Mouse (Mus musculus): ENCODE data around the gene Gm20518. TPM values are rescaled to one million over a fixed set of nuclear protein-coding genes. Genes with fewer than 3 reads are reported as not detected.
A peak's percentile ranks its signal among the peaks of the same experiment; 100 is the strongest.

Gene Gm20518
- polyA plus RNA-seq, 1 experiment = 0.26 TPM

- no peak for TF ChIP-seq CTCF (IDR thresholded peaks at IDR 0.05; ENCODE audit: borderline replicate concordance, insufficient read depth, low read length)
- TF ChIP-seq POLR2A (IDR thresholded peaks at IDR 0.05; ENCODE audit: low read depth, low read length) = no peak
- H3K4me3 ChIP-seq (ENCODE audit: insufficient read depth, low read length) = no peak overlapping the region
- H3K4me1 ChIP-seq (ENCODE audit: control insufficient read depth, insufficient read depth, low read length) = peaks cover 2% of the 10 kb centered on the region
- no peak overlapping the region for H3K27ac ChIP-seq (ENCODE audit: insufficient read depth, low read length)
These were observed 15.4 kb downstream of the Gm20518 start for GRCm38 (mm10) chr16:17876096-17876495.

DNA sequence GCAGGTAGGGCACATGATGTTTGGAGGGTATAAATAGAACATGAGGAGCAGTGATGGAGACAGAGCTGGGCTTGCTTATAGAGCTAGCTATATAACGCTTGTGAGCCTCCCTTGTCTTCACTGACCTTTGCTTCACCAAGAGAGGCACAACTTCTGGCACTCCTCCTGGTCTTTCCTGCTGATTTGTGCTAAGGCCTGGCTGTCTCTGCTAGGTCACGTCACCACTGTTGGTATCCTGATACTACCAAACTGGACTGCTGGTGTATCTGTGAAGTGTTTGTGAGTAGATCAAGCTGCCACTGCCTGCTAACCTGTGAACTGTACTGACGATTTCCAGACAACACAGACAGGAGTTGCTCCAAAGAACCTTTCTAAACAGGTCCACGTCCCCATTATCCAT lies 16.3 kb downstream of the Gm20518 start:
- no peak for TF ChIP-seq CTCF (IDR thresholded peaks at IDR 0.05; ENCODE audit: borderline replicate concordance, insufficient read depth, low read length)
- TF ChIP-seq POLR2A (IDR thresholded peaks at IDR 0.05; ENCODE audit: low read depth, low read length) = no peak
- Histone ChIP-seq H3K4me3 (ENCODE audit: insufficient read depth, low read length) (no peak overlapping the region), H3K27ac (ENCODE audit: insufficient read depth, low read length) (no peak overlapping the region), H3K4me1 (ENCODE audit: control insufficient read depth, insufficient read depth, low read length) (peaks cover 2% of the 10 kb centered on the region)

GRCm38 (mm10) chr16:17872995-17873394 lies 18.5 kb downstream of the Gm20518 start:
- Histone ChIP-seq H3K4me3 (ENCODE audit: insufficient read depth, low read length) (no peak overlapping the region), H3K27ac (ENCODE audit: insufficient read depth, low read length) (no peak overlapping the region), H3K4me1 (ENCODE audit: control insufficient read depth, insufficient read depth, low read length) (peaks cover 2% of the 10 kb centered on the region)
- no peak for TF ChIP-seq CTCF (IDR thresholded peaks at IDR 0.05; ENCODE audit: borderline replicate concordance, insufficient read depth, low read length)
- no peak for TF ChIP-seq POLR2A (IDR thresholded peaks at IDR 0.05; ENCODE audit: low read depth, low read length)

- peaks cover 2% of the 10 kb centered on the region; the same call in 1 of the 2 replicates for H3K4me1 ChIP-seq (ENCODE audit: control insufficient read depth, insufficient read depth, low read length)
- H3K4me3 ChIP-seq (ENCODE audit: insufficient read depth, low read length) = no peak overlapping the region
- no peak overlapping the region for H3K27ac ChIP-seq (ENCODE audit: insufficient read depth, low read length)
- TF ChIP-seq POLR2A (IDR thresholded peaks at IDR 0.05; ENCODE audit: low read depth, low read length) (no peak), CTCF (IDR thresholded peaks at IDR 0.05; ENCODE audit: borderline replicate concordance, insufficient read depth, low read length) (no peak)
These were observed 20.2 kb downstream of the Gm20518 start for GRCm38 (mm10) chr16:17871248-17871647.

DNA sequence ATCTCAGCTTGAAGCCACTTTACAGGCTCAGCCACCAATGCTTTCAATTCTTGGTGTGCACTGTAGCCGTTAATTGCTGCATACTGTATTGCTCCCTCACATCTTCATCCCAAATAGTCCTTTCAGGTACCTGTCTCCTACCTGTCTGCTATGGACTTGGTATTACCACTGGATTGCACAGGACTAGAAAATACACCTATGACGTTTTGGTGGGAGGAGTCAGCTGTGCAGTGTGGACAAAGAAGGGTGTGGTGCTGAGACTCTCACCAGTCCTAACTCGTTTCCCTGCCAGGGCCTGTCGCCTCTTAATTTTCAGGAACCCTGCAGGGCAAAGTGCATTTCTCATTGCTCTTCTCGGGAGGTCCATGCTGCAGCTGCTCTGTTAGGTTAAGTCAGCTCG lies 25.7 kb downstream of the Gm20518 start:
- TF ChIP-seq CTCF (IDR thresholded peaks at IDR 0.05; ENCODE audit: borderline replicate concordance, insufficient read depth, low read length) (no peak), POLR2A (IDR thresholded peaks at IDR 0.05; ENCODE audit: low read depth, low read length) (no peak)
- Histone ChIP-seq H3K4me1 (ENCODE audit: control insufficient read depth, insufficient read depth, low read length) (no peaks in the 10 kb centered on the region), H3K4me3 (ENCODE audit: insufficient read depth, low read length) (no peak overlapping the region), H3K27ac (ENCODE audit: insufficient read depth, low read length) (no peak overlapping the region)

- no peak overlapping the region for H3K4me3 ChIP-seq (ENCODE audit: insufficient read depth, low read length)
- H3K4me1 ChIP-seq (ENCODE audit: control insufficient read depth, insufficient read depth, low read length) = no peaks in the 10 kb centered on the region
- no peak for TF ChIP-seq CTCF (IDR thresholded peaks at IDR 0.05; ENCODE audit: borderline replicate concordance, insufficient read depth, low read length)
- no peak for TF ChIP-seq POLR2A (IDR thresholded peaks at IDR 0.05; ENCODE audit: low read depth, low read length)
- H3K27ac ChIP-seq (ENCODE audit: insufficient read depth, low read length) = no peak overlapping the region
These were observed 26.2 kb downstream of the Gm20518 start for GRCm38 (mm10) chr16:17865293-17865692.

GRCm38 (mm10) chr16:17858592-17858991 lies 32.9 kb downstream of the Gm20518 start:
- no peak overlapping the region for H3K4me3 ChIP-seq (ENCODE audit: insufficient read depth, low read length)
- no peak overlapping the region for H3K27ac ChIP-seq (ENCODE audit: insufficient read depth, low read length)
- no peaks in the 10 kb centered on the region for H3K4me1 ChIP-seq (ENCODE audit: control insufficient read depth, insufficient read depth, low read length)
- TF ChIP-seq POLR2A (IDR thresholded peaks at IDR 0.05; ENCODE audit: low read depth, low read length) (no peak), CTCF (IDR thresholded peaks at IDR 0.05; ENCODE audit: borderline replicate concordance, insufficient read depth, low read length) (peak; percentile 29; the same call in 1 of the 2 replicates)

GRCm38 (mm10) chr16:17857157-17857556 lies 34.3 kb downstream of the Gm20518 start:
- no peaks in the 10 kb centered on the region for H3K4me1 ChIP-seq (ENCODE audit: control insufficient read depth, insufficient read depth, low read length)
- H3K27ac ChIP-seq (ENCODE audit: insufficient read depth, low read length) = no peak overlapping the region
- TF ChIP-seq POLR2A (IDR thresholded peaks at IDR 0.05; ENCODE audit: low read depth, low read length) (no peak), CTCF (IDR thresholded peaks at IDR 0.05; ENCODE audit: borderline replicate concordance, insufficient read depth, low read length) (no peak)
- H3K4me3 ChIP-seq (ENCODE audit: insufficient read depth, low read length) = no peak overlapping the region

DNA sequence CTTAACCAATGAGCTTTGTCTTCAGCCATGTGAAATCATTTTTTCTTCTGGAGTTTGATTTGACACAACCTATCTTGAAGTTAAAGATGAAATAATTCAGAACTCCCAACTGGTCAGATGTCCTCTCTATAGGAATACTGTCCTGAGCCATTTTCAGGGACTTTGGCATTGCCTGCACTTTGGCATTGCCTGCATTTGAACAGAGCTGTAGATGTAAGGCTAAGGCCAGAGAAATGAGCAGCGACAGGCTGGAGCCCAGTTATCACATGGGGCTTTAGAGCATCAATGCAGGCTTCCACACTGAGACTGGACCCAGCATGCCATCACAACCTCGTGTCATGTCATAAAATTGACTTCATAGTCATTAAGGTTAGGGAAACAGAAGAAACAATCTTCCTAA lies 38.2 kb downstream of the Gm20518 start:
- no peak for TF ChIP-seq POLR2A (IDR thresholded peaks at IDR 0.05; ENCODE audit: low read depth, low read length)
- no peak for TF ChIP-seq CTCF (IDR thresholded peaks at IDR 0.05; ENCODE audit: borderline replicate concordance, insufficient read depth, low read length)
- H3K27ac ChIP-seq (ENCODE audit: insufficient read depth, low read length) = no peak overlapping the region
- no peaks in the 10 kb centered on the region for H3K4me1 ChIP-seq (ENCODE audit: control insufficient read depth, insufficient read depth, low read length)
- no peak overlapping the region for H3K4me3 ChIP-seq (ENCODE audit: insufficient read depth, low read length)

- no peaks in the 10 kb centered on the region for H3K4me1 ChIP-seq (ENCODE audit: control insufficient read depth, insufficient read depth, low read length)
- H3K27ac ChIP-seq (ENCODE audit: insufficient read depth, low read length) = no peak overlapping the region
- H3K4me3 ChIP-seq (ENCODE audit: insufficient read depth, low read length) = no peak overlapping the region
- TF ChIP-seq POLR2A (IDR thresholded peaks at IDR 0.05; ENCODE audit: low read depth, low read length) (no peak), CTCF (IDR thresholded peaks at IDR 0.05; ENCODE audit: borderline replicate concordance, insufficient read depth, low read length) (no peak)
These were observed 39.6 kb downstream of the Gm20518 start for GRCm38 (mm10) chr16:17851860-17852259.

GRCm38 (mm10) chr16:17851331-17851730 lies 40.1 kb downstream of the Gm20518 start:
- no peaks in the 10 kb centered on the region for H3K4me1 ChIP-seq (ENCODE audit: control insufficient read depth, insufficient read depth, low read length)
- H3K27ac ChIP-seq (ENCODE audit: insufficient read depth, low read length) = no peak overlapping the region
- TF ChIP-seq CTCF (IDR thresholded peaks at IDR 0.05; ENCODE audit: borderline replicate concordance, insufficient read depth, low read length) (no peak), POLR2A (IDR thresholded peaks at IDR 0.05; ENCODE audit: low read depth, low read length) (no peak)
- no peak overlapping the region for H3K4me3 ChIP-seq (ENCODE audit: insufficient read depth, low read length)

Measured in embryonic fibroblast, embryonic 13.5 days (primary cell).